Mouse (Mus musculus): ENCODE measurements around the gene Plekhm3.
"Not testable (repeated sequence)": the region's sequence is repeated elsewhere in the genome, so short reads cannot be mapped to it uniquely, and the experiment has no call there.

Plekhm3 gene

GRCm38 (mm10) chr1:64956479-64956961 lies at the start of gene Plekhm3:
Gene Plekhm3 (minus strand): TSS chr1:64956824.
- in situ Hi-C loops (cut with MseI, MboI), result no loop called here

GRCm38 (mm10) chr1:65005575-65005974 lies 49.0 kb upstream of the Plekhm3 start:
- in situ Hi-C loops (cut with MseI, MboI), result no loop called here

- in situ Hi-C loops (cut with MseI, MboI), result no loop called here
Measured at GRCm38 (mm10) chr1:65004526-65004925, 47.9 kb upstream of the Plekhm3 start.

- in situ Hi-C loops (cut with MseI, MboI), result no loop called here
Measured at GRCm38 (mm10) chr1:64993206-64993605, 36.6 kb upstream of the Plekhm3 start.

- in situ Hi-C loops (cut with MseI, MboI), result loop anchor here (5.0 to 10.0 kb wide), 2 partner anchors 271 to 273 kb away; no protein-coding TSS in a partner anchor
Measured at GRCm38 (mm10) chr1:64988176-64988575, 31.6 kb upstream of the Plekhm3 start.

- in situ Hi-C loops (cut with MseI, MboI), result loop anchor here (5.0 to 10.0 kb wide), 2 partner anchors 269 to 271 kb away; no protein-coding TSS in a partner anchor
Measured at GRCm38 (mm10) chr1:64986120-64986519, 29.5 kb upstream of the Plekhm3 start.

- in situ Hi-C loops (cut with MseI, MboI), result loop anchor here in 1 of 2 experiments (10.0 kb wide), 1 partner anchor 268 kb away; no protein-coding TSS in a partner anchor
Measured at GRCm38 (mm10) chr1:64983247-64983646, 26.6 kb upstream of the Plekhm3 start.

- in situ Hi-C loops (cut with MseI, MboI), result no loop called here
Measured at GRCm38 (mm10) chr1:64978321-64978799, 21.7 kb upstream of the Plekhm3 start.

- in situ Hi-C loops (cut with MseI, MboI), result no loop called here
Measured at GRCm38 (mm10) chr1:64975346-64975745, 18.7 kb upstream of the Plekhm3 start.

- in situ Hi-C loops (cut with MseI, MboI), result no loop called here
Measured at GRCm38 (mm10) chr1:64970685-64971084, 14.1 kb upstream of the Plekhm3 start.

- in situ Hi-C loops (cut with MseI, MboI), result no loop called here
Measured at GRCm38 (mm10) chr1:64957021-64957489, 431 bp upstream of the Plekhm3 start.

- in situ Hi-C loops (cut with MseI, MboI), result not testable (repeated sequence)
Measured at GRCm38 (mm10) chr1:64954786-64955185, 1.8 kb downstream of the Plekhm3 start.

- in situ Hi-C loops (cut with MseI, MboI), result no loop called here
Measured at GRCm38 (mm10) chr1:64950271-64950670, 6.4 kb downstream of the Plekhm3 start.

GRCm38 (mm10) chr1:64949377-64949776 lies 7.2 kb downstream of the Plekhm3 start:
- in situ Hi-C loops (cut with MseI, MboI), result no loop called here

- in situ Hi-C loops (cut with MseI, MboI), result no loop called here
Measured at GRCm38 (mm10) chr1:64946106-64946505, 10.5 kb downstream of the Plekhm3 start.

GRCm38 (mm10) chr1:64945214-64945785 lies 11.3 kb downstream of the Plekhm3 start:
- in situ Hi-C loops (cut with MseI, MboI), result no loop called here

- in situ Hi-C loops (cut with MseI, MboI), result no loop called here
Measured at GRCm38 (mm10) chr1:64944746-64945145, 11.9 kb downstream of the Plekhm3 start.

GRCm38 (mm10) chr1:64942006-64942755 lies 14.4 kb downstream of the Plekhm3 start:
- in situ Hi-C loops (cut with MseI, MboI), result no loop called here

- in situ Hi-C loops (cut with MseI, MboI), result no loop called here
Measured at GRCm38 (mm10) chr1:64938907-64939306, 17.7 kb downstream of the Plekhm3 start.

- in situ Hi-C loops (cut with MseI, MboI), result no loop called here
Measured at GRCm38 (mm10) chr1:64937692-64938091, 18.9 kb downstream of the Plekhm3 start.

GRCm38 (mm10) chr1:64932921-64933320 lies 23.7 kb downstream of the Plekhm3 start:
- in situ Hi-C loops (cut with MseI, MboI), result no loop called here

GRCm38 (mm10) chr1:64930124-64930523 lies 26.5 kb downstream of the Plekhm3 start:
- in situ Hi-C loops (cut with MseI, MboI), result no loop called here

GRCm38 (mm10) chr1:64929673-64930072 lies 27.0 kb downstream of the Plekhm3 start:
- in situ Hi-C loops (cut with MseI, MboI), result no loop called here
